Mouse (Mus musculus) gastrocnemius, postnatal 14 days (tissue): ENCODE results near the gene Jup. TPM values are rescaled to one million over a fixed set of nuclear protein-coding genes. Genes with fewer than 3 reads are reported as not detected.
A peak's percentile ranks its signal among the peaks of the same experiment; 100 is the strongest.

ENCODE experiments used
- DNase-seq: peaks from one replicate; pipeline ENCODE4 v3.0.0; 2021; ENCODE audit warnings: mixed read lengths
- intact Hi-C: fragments of 180-260 bp; cut with DNase I; formaldehyde crosslinking; loops from one replicate; pipeline ENCODE4 v1.15.1; 2025; ENCODE audit warnings: low total_unique reads
- long read RNA-seq, 2 experiments: library from polyadenylated mRNA; stranded (forward); transcript quantifications; one replicate each; pipeline ENCODE4 v2.0.0; 2021
- total RNA-seq, 2 experiments: library from RNA; stranded (reverse); gene quantifications; 2 replicates each; pipeline ENCODE4 v1.2.3; 2021

The Jup gene
- total RNA-seq, result 10 to 100 TPM; 88.5 to 89.4 TPM
- long read RNA-seq, experiment 1, transcript Jup-201 (14 exons, 3,205 nt), result major isoform, 24 of 50 reads
- long read RNA-seq, experiment 1, partial matches to known transcripts, result 7 of 50 reads
- long read RNA-seq, experiment 1, other reads (novel, unspliced or antisense), result 17 of 50 reads
- long read RNA-seq, experiment 2, transcript Jup-201 (14 exons, 3,205 nt), result major isoform, 22 of 48 reads
- long read RNA-seq, experiment 2, partial matches to known transcripts, result 7 of 48 reads
- long read RNA-seq, experiment 2, other reads (novel, unspliced or antisense), result 16 of 48 reads

- intact Hi-C loops, result no loop called here
- DNase-seq, result peak; percentile 100
Measured at GRCm38 (mm10) chr11:100397600-100398389, at the start of gene Jup. Jup (minus strand) TSS chr11:100397763.

GRCm38 (mm10) chr11:100442625-100443024, 45.1 kb upstream of the Jup start:
- DNase-seq, result no peak
- intact Hi-C loops, result no loop called here

GRCm38 (mm10) chr11:100441797-100442196, 44.2 kb upstream of the Jup start, which contains the start of the genes Nt5c3b and Klhl10:
Nt5c3b (minus strand) TSS chr11:100441808.
Klhl10 (plus strand) TSS chr11:100441917.
- intact Hi-C loops, result no loop called here
- no peak for DNase-seq

GRCm38 (mm10) chr11:100440691-100441522, 43.3 kb upstream of the Jup start:
- intact Hi-C loops, result no loop called here
- DNase-seq, result peak; percentile 87

GRCm38 (mm10) chr11:100437901-100438300, 40.3 kb upstream of the Jup start:
- intact Hi-C loops, result no loop called here
- DNase-seq, result no peak

- no peak for DNase-seq
- intact Hi-C loops, result no loop called here
Measured at GRCm38 (mm10) chr11:100435678-100436246, 38.2 kb upstream of the Jup start.

- intact Hi-C loops, result no loop called here
Measured at GRCm38 (mm10) chr11:100432002-100432401, 34.4 kb upstream of the Jup start.

GRCm38 (mm10) chr11:100430052-100430451, 32.5 kb upstream of the Jup start:
- intact Hi-C loops, result no loop called here
- DNase-seq, result no peak

More at GRCm38 (mm10) chr11:100432002-100432401, 34.4 kb upstream of the Jup start:
- DNase-seq, result no peak

- intact Hi-C loops, result loop anchor here (10.0 kb wide), 1 partner anchor 126 kb away; no protein-coding TSS in a partner anchor
- DNase-seq, result no peak
Measured at GRCm38 (mm10) chr11:100428612-100429199, 31.1 kb upstream of the Jup start.

- DNase-seq, result no peak
- intact Hi-C loops, result loop anchor here (10.0 kb wide), 1 partner anchor 128 kb away; no protein-coding TSS in a partner anchor
Measured at GRCm38 (mm10) chr11:100426820-100427219, 29.3 kb upstream of the Jup start.

- intact Hi-C loops, result loop anchor here (2.0 to 10.0 kb wide), 2 partner anchors 47 to 129 kb away; partner anchors contain the start of gene Klhl11
- peak; percentile 69 for DNase-seq
Measured at GRCm38 (mm10) chr11:100425851-100426250, 28.3 kb upstream of the Jup start.

- no peak for DNase-seq
- intact Hi-C loops, result loop anchor here (2.0 to 10.0 kb wide), 2 partner anchors 49 to 131 kb away; partner anchors contain the start of gene Klhl11
Measured at GRCm38 (mm10) chr11:100423836-100424235, 26.3 kb upstream of the Jup start.

GRCm38 (mm10) chr11:100421537-100421936, 24.0 kb upstream of the Jup start:
- intact Hi-C loops, result loop anchor here (10.0 kb wide), 1 partner anchor 133 kb away; no protein-coding TSS in a partner anchor
- DNase-seq, result no peak

GRCm38 (mm10) chr11:100414914-100415822, 17.6 kb upstream of the Jup start, which contains the start of gene Fkbp10:
Fkbp10 (plus strand) TSS chr11:100415697.
- DNase-seq, result peak; percentile 83
- intact Hi-C loops, result no loop called here

GRCm38 (mm10) chr11:100414021-100414913, 16.7 kb upstream of the Jup start, which contains the start of gene P3h4:
P3h4 (minus strand) TSS chr11:100414836.
- intact Hi-C loops, result no loop called here
- DNase-seq, result peak; percentile 90

- DNase-seq, result no peak
- intact Hi-C loops, result no loop called here
Measured at GRCm38 (mm10) chr11:100413541-100413940, 16.0 kb upstream of the Jup start.

- intact Hi-C loops, result no loop called here
- no peak for DNase-seq
Measured at GRCm38 (mm10) chr11:100411736-100412135, 14.2 kb upstream of the Jup start.
